Mouse (Mus musculus) WW6 (cell line): ENCODE data around the gene Zcchc8.
A peak's percentile ranks its signal among the peaks of the same experiment; 100 is the strongest.
"Not testable (repeated sequence)": the region's sequence is repeated elsewhere in the genome, so short reads cannot be mapped to it uniquely, and the experiment has no call there.

ENCODE experiments used
- DNase-seq: peaks from one replicate; pipeline ENCODE4 v3.0.0-alpha.2; 2013; ENCODE audit warnings: low read depth, low spot score

Gene Zcchc8

GRCm38 (mm10) chr5:123720328-123721311 is at the start of gene Zcchc8:
Zcchc8 (minus strand) TSS chr5:123721100.
- DNase-seq = peak; percentile 87

GRCm38 (mm10) chr5:123766455-123766854 is 45.6 kb upstream of the Zcchc8 start:
- not testable (repeated sequence) for DNase-seq

DNA sequence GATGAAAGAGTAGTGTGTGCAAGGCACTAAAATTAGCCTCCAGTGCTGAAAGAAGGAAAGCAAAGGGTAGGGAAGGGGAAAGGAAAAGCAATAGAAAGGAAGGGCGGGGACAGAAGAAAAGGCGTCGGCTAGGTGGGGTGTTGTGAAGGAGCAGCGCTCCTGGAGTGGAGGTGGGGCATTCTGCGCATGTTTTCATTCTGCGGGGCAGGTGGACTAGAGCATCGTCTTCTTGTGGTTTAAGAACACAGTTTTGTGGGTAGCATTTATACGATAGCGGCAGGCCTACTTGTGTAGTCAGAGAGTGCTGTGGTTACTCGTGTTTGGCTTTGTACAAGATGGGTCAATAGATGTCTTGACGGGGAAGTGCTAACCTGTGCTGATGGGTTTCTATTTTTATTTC is 44.6 kb upstream of the Zcchc8 start:
- DNase-seq = no peak

- peak; percentile 97 for DNase-seq
Observed at GRCm38 (mm10) chr5:123749065-123750064, 28.5 kb upstream of the Zcchc8 start, which contains the start of the genes Rsrc2 and Kntc1. Rsrc2 (minus strand) TSS chr5:123749414. Kntc1 (plus strand) TSS chr5:123749716.

- DNase-seq = no peak
Observed at GRCm38 (mm10) chr5:123748339-123749064, 27.6 kb upstream of the Zcchc8 start.

GRCm38 (mm10) chr5:123747604-123748003 is 26.7 kb upstream of the Zcchc8 start:
- no peak for DNase-seq

GRCm38 (mm10) chr5:123746253-123746652 is 25.4 kb upstream of the Zcchc8 start:
- DNase-seq = no peak

DNA sequence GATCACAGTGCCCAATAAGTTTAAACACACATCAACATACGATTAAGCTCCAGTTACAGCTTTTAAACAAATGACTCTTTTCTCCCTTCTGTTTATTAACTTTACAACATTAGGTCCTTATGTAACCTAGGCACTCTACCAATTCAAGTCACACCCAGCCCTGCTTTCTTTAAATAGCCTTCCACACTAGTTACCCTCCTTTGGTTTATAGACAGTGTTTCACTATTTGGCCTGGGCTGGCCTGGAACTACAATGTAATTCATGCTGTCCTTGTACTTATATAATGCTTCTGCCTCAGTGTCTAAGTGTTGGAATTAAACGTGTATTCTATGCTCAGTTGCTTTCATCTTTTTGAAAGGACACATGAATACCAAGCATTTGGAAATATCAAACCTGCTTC is 23.5 kb upstream of the Zcchc8 start:
- no peak for DNase-seq

DNA sequence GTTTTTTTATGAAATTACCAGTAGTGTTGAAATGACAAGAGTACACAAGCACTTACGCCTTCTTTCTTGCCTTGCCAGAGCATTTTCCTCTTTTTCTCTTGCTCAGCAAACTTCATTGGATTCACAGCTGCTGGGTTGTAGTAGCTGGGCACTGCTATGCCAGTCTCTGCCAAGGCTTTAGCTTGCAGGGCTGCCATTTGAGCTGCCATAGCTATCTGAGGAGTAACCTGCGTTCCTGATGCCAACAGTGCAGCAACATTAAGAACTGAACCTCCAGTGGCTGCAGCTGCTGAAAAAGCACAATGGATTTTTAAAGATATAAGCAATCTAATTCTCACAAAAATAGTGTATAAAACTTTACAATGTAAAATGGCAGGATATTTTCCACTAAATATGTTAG is 10.1 kb upstream of the Zcchc8 start:
- no peak for DNase-seq

- DNase-seq = not testable (repeated sequence)
Observed at GRCm38 (mm10) chr5:123723816-123724215, 2.9 kb upstream of the Zcchc8 start.

DNA sequence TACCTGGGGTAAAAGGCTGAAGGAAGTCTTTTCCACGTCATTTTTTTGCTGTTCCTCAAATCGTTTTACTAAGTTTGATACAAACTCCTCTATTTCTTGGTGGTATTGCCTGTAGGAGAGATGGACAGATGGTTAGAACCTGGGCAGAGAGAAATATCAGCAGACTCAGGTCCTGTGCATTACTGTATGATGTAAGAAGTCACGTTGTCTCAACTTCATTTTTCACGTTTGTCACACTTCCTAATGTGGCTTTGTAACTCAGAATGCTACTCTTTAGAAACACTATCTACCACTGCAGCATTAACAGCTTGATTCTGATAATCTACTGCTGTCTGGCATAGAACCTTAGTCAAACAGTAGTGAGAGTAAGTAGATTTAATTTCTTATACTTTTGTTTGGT is 6.3 kb downstream of the Zcchc8 start:
- DNase-seq = no peak

DNA sequence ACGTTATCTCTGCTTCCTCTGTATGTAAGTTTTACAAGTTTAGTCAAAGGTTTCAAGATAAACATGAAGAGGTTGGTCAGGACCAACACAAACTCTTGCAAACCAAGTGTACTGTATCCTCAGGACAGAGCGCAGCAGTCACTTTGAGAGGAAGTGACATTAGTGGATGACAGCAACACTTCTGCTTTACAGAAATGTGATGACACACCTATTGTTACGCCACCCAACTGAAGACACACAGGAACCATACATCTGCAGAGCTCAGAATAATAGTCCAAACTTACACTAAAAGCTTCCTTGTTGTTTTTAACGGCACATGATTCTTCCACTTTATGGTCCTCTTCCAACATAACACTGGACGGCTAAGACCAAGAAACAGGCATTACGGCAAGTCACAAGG is 7.1 kb downstream of the Zcchc8 start:
- DNase-seq = no peak

DNA sequence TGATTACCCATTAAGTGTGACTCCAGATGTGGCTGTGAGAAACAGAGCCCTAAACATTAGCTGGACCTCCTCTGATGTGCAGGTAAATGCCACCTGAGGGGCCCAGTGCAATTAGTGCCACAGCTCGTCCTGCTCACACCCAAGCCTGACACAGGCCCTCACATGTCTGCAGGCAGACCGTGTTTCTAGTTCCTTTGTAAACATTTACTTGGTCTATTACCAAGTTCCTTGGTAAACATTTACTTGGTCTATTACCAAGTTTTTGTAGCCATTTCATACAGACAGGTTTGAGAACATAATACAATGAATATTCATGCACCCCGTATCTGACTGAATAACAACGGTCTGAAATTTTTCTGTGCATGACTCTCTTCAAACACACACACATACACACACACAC is 11.3 kb downstream of the Zcchc8 start:
- no peak for DNase-seq

- no peak for DNase-seq
Observed at GRCm38 (mm10) chr5:123708598-123708997, 12.3 kb downstream of the Zcchc8 start.

GRCm38 (mm10) chr5:123700625-123701024 is 20.3 kb downstream of the Zcchc8 start:
- no peak for DNase-seq

DNA sequence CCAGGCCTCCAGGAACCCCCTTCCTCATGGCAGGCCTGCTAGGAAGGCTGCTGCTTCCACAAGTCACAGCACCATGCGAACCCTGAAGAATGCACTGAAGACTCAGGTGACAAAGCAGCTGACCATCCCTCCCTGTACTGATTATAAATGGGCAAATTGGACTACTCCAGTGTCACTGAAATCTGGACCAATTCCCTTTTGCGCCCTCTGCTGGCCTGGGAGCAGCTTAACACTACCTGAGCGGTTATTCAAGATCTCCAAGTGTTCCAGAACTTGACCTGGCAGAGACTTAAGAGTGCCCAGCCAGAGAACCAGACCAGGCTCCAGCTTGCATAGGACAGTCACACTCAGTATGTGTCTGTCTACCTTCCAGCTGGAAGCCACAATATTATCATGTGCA is 21.7 kb downstream of the Zcchc8 start:
- no peak for DNase-seq

GRCm38 (mm10) chr5:123696961-123697360 is 23.9 kb downstream of the Zcchc8 start:
- DNase-seq = no peak

GRCm38 (mm10) chr5:123696244-123696643 is 24.7 kb downstream of the Zcchc8 start:
- no peak for DNase-seq

GRCm38 (mm10) chr5:123694468-123694867 is 26.4 kb downstream of the Zcchc8 start:
- DNase-seq = no peak

DNA sequence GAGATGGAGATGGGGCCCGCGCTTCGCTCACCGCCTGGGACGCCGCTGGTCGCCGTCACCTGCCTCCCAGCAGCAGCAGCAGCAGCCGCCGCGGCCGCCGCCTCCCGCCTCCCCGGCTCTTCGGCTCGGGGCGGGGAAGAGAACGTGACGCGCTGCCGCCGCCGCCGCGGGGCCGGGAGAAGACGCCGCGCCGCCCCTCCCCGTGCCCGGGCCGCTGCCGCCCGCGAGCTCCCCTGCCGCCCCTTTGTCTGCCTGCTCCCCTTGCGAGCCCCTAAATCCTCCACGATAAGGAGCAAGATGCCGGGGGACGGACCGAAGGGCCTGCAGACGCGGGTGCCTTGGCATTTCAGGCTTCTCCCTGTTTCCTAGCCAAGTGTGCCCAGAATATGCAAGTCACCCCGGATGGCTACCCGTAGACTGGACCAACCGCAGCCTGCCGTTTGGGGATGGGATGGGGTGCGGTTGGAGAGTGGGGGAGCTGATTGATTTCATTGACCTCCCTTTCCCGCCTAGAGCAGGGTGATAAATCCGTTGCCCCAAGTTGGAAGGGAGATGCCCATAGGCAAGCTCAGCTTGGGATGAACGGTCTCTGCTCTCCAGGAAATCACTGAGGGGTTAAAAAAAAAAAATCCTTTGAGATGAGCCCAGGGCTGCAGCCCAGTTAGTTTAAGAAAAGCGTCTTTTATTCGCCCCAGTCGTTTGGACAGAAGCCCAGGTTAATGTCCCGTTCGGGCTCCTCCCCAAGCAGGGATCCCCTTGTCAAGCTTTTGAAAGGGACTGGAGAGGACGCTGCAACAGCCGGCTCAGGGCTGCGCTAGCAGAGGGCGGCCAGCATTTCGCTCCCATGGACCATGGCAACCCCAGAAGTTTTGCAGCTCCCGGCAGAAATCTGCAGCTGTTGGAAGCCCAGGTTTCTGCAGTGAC is 36.4 kb downstream of the Zcchc8 start, which contains the start of gene Clip1:
Gene Clip1 (minus strand): TSS at position 398 of the 924 bp plus-strand sequence.
- DNase-seq = no peak
